Mouse (Mus musculus) intestine, embryonic 14.5 days (tissue): Measurements from ENCODE around the gene Zfp2. TPM values are rescaled to one million over a fixed set of nuclear protein-coding genes. Genes with fewer than 3 reads are reported as not detected.

ENCODE experiments used
- polyA plus RNA-seq: library from polyadenylated mRNA; unstranded; fragments of >200 nt; fragmentation: Nextera tagmentation; extraction: Ambion mirVana; gene quantifications from 2 replicates; pipeline ENCODE4 v1.2.1, GENCODE M21; 2014

The Zfp2 gene
- polyA plus RNA-seq, 1 experiment from 2014 or later, result 11.4 TPM

Other genes starting within 250 kb of the Zfp2 start
- gene Zfp354c, start 88.4 kb downstream of the Zfp2 start, polyA plus RNA-seq, result 29.0 and 32.6 TPM in 2 replicates
- 0.78 and 0.89 TPM in 2 replicates for gene Zfp879, start 74.6 kb downstream of the Zfp2 start, polyA plus RNA-seq
- gene Grm6, start 65.5 kb downstream of the Zfp2 start, polyA plus RNA-seq, result not detected in 2 replicates
- 5.4 and 8.3 TPM in 2 replicates for gene Zfp454, start 28.5 kb downstream of the Zfp2 start, polyA plus RNA-seq
- 0.89 and 1.5 TPM in 2 replicates for gene Zfp354b, start 15.5 kb upstream of the Zfp2 start, polyA plus RNA-seq
- not detected in 2 replicates for gene 4933414I15Rik, start 27.6 kb upstream of the Zfp2 start, polyA plus RNA-seq
- gene Prop1, start 37.6 kb upstream of the Zfp2 start, polyA plus RNA-seq, result not detected in 2 replicates
- gene Olfr1378, start 50.4 kb upstream of the Zfp2 start, polyA plus RNA-seq, result not detected in 2 replicates
- not detected in 2 replicates for gene Olfr1377, start 65.8 kb upstream of the Zfp2 start, polyA plus RNA-seq
- gene Olfr51, start 87.4 kb upstream of the Zfp2 start, polyA plus RNA-seq, result not detected in 2 replicates
- not detected in 2 replicates for gene Olfr54, start 98.1 kb upstream of the Zfp2 start, polyA plus RNA-seq
- gene Olfr1375, start 131.9 kb upstream of the Zfp2 start, polyA plus RNA-seq, result not detected in 2 replicates
- gene Zfp354a, start 143.1 kb upstream of the Zfp2 start, polyA plus RNA-seq, result 9.1 and 11.0 TPM in 2 replicates